Mouse (Mus musculus) embryonic facial prominence, embryonic 10.5 days (tissue): ENCODE data around the gene Hist1h3f. TPM values are rescaled to one million over a fixed set of nuclear protein-coding genes. Genes with fewer than 3 reads are reported as not detected.

Experiments used
- DNase-seq: peaks from one replicate; pipeline ENCODE4 v3.0.0-alpha.2; 2017; ENCODE audit warnings: low spot score
- H3K27ac ChIP-seq: fragments of 300-500 bp; sonication (generic); replicated peaks from 2 replicates; pipeline ENCODE4 v1.5.1; 2016; ENCODE audit warnings: mild to moderate bottlenecking
- H3K27me3 ChIP-seq: fragments of 300-500 bp; sonication (generic); replicated peaks from 2 replicates; pipeline ENCODE4 v1.6.1; 2016; ENCODE audit warnings: low read depth, mild to moderate bottlenecking; ENCODE audit not compliant: poor library complexity, severe bottlenecking
- H3K36me3 ChIP-seq: fragments of 300-500 bp; sonication (generic); replicated peaks from 2 replicates; pipeline ENCODE4 v1.6.1; 2016; ENCODE audit warnings: mild to moderate bottlenecking, moderate library complexity
- H3K4me1 ChIP-seq: fragments of 300-500 bp; sonication (generic); 2 replicates; pipeline ENCODE4 v1.6.1; 2016
- H3K4me3 ChIP-seq: fragments of 300-500 bp; sonication (generic); 2 replicates; pipeline ENCODE4 v1.5.1; 2016; ENCODE audit warnings: mild to moderate bottlenecking, moderate library complexity
- H3K9me3 ChIP-seq: fragments of 300-500 bp; sonication (generic); 2 replicates; pipeline ENCODE4 v1.6.1; 2016; ENCODE audit warnings: mild to moderate bottlenecking
- WGBS: fragments of 180-500 bp; shearing (Covaris S2); methylation state at CpG from one replicate; pipeline ENCODE4 v1.1.7; 2016; 5-methylcytosine and 5-hydroxymethylcytosine counted together
- polyA plus RNA-seq: library from polyadenylated mRNA; unstranded; fragments of >200 nt; fragmentation: Nextera tagmentation; extraction: Ambion mirVana; gene quantifications from 2 replicates; pipeline ENCODE4 v1.2.1, GENCODE M21; 2016

The Hist1h3f gene
- 0.97 and 1.2 TPM in 2 replicates for polyA plus RNA-seq

DNA sequence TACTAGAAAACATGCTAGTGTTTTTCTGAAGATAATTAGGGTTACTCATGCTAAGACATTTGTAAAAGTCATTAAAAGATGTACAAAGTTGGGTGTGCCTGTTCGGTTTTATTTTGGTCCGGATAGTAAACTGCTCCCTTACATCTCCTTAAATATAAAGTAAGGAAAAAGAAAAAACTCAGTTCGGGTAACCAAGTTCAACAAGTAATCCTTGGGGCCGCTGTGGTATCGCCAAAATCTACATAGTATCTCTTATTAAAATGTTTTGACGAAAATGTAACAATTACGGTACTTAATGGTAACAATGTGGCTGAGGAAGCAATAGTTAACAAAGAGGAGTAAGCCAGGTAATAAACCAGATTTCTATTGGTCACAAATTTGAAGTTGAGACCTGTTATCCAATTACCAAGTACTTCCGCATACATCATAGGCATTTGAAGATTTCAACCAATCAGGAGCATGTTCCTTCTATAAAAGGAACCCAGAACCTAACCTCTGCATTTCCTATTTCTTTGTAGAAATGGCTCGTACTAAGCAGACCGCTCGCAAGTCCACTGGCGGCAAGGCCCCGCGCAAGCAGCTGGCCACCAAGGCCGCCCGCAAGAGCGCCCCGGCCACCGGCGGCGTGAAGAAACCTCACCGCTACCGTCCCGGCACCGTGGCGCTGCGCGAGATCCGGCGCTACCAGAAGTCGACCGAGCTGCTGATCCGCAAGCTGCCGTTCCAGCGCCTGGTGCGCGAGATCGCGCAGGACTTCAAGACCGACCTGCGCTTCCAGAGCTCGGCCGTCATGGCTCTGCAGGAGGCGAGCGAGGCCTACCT, at the start of gene Hist1h3f:
Hist1h3f (plus strand) TSS at position 88 of the 822 bp plus-strand sequence.
- peaks cover 20% of the 10 kb centered on the region for H3K4me1 ChIP-seq
- no peaks in the 10 kb centered on the region for H3K27me3 ChIP-seq
- H3K4me3 ChIP-seq: peak within 1 kb of the TSS; percentile 62
- H3K27ac ChIP-seq: peak within 1 kb of the TSS; percentile 94
- under 1% methylated on average over 29 of the region's 45 CpGs for WGBS
- no peaks in the 10 kb centered on the region for H3K36me3 ChIP-seq
- no peaks in the 10 kb centered on the region for H3K9me3 ChIP-seq
- peak; percentile 62 for DNase-seq

DNA sequence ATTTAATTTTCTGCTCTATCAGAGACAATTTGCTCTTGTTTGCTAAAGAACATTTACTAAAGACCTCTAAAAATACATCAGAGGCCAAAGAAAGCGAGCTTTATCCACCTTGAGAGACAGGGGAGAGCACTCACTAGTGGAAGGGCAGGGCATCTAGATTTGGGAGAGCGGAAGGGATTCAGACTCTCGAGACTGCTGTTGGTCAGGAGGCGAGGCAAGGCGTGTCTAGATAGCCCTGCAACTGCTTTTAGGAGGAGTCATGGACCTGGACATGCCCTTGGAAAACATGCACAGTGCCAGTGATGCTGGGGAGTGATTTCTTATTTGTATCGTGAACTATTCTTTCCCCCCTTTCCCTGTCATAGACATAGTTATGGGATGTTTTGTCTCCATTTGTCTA, 48.3 kb upstream of the Hist1h3f start:
- DNase-seq: no peak
- WGBS: 73% methylated on average over 6 of the region's 6 CpGs
- H3K27me3 ChIP-seq: peaks cover 8% of the 10 kb centered on the region
- H3K9me3 ChIP-seq: no peaks in the 10 kb centered on the region
- no peaks in the 10 kb centered on the region for H3K36me3 ChIP-seq
- H3K4me1 ChIP-seq: peaks cover 32% of the 10 kb centered on the region
- H3K27ac ChIP-seq: no peak overlapping the region
- H3K4me3 ChIP-seq: no peak overlapping the region

DNA sequence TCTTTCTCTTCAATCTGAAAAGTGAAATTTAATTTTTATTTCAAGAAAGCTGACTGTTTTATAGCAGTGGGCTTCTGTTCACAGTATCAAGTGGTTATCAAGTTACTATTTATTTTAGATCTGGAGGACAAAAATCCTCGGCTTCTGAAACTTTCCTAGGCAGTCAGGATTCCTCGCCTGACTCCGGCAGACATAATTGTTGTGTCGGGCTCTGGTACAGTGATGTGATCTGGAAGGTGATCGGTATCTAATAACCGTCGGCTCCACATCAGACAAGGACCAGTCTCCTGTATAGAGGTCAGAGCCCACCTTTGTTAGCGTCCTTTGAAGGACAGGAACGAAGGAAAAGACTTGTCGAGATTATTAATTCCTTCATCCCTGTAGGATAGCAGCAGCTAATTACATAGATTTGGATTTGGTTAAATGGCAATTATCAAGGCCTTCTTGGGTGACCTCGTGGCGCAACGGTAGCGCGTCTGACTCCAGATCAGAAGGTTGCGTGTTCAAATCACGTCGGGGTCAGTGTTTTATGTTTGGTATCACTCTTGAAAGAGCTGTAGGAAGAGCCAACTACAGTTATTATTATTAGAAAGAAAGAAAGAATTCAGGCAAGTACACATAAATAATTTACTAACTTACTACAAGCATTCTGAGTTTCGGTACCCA, 46.1 kb upstream of the Hist1h3f start:
- peak; percentile 76 for DNase-seq
- WGBS: under 1% methylated on average over 19 of the region's 19 CpGs
- Histone ChIP-seq H3K4me1 (peaks cover 41% of the 10 kb centered on the region), H3K36me3 (no peaks in the 10 kb centered on the region), H3K4me3 (peak overlapping the region; percentile 56), H3K9me3 (no peaks in the 10 kb centered on the region), H3K27ac (no peak overlapping the region), H3K27me3 (peaks cover 2% of the 10 kb centered on the region)

DNA sequence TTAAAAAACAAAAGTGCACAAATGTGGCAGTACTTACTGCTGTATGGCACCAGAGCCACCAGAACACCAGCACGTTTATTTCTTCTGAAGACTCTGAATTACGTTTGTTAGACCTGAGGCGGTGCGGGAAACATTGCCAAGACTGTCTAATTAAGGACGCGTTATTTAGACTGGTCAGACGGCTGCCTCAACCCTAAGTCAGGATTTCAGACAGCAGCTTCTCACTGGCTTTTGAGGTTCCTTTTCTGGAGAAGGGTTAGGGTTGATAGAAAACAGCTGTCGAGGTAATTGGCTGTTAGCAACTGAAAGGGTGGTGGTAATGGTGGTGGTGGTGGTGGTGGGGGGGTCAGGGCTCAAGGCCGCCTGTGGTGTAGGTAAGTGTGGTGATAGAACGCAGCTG, 45.2 kb upstream of the Hist1h3f start:
- Histone ChIP-seq H3K4me1 (peaks cover 45% of the 10 kb centered on the region), H3K9me3 (no peaks in the 10 kb centered on the region), H3K4me3 (peak overlapping the region; percentile 56), H3K36me3 (no peaks in the 10 kb centered on the region), H3K27ac (peak overlapping the region; percentile 44), H3K27me3 (no peaks in the 10 kb centered on the region)
- 3% methylated on average over 10 of the region's 10 CpGs for WGBS
- DNase-seq: peak; percentile 68

DNA sequence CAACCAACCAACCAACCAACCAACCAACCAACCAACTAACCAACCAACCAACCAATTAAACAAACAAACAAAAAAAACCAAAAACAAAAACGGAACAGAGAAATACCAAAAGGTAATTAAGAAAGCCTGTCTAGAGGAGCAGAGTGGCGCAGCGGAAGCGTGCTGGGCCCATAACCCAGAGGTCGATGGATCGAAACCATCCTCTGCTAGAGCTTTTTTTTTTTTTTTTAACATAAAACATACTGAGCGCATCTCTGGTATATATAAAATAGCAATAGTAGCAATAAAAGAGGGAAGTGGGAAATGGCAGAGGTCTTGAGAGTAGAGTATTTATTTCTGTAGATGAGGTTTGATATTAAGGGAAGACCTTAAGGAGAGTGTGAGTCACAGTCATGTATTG, 43.9 kb upstream of the Hist1h3f start:
- WGBS: 2% methylated on average over 7 of the region's 7 CpGs
- H3K4me3 ChIP-seq: peak overlapping the region; percentile 56
- peak; percentile 19 for DNase-seq
- no peak overlapping the region for H3K27ac ChIP-seq
- H3K36me3 ChIP-seq: no peaks in the 10 kb centered on the region
- no peaks in the 10 kb centered on the region for H3K27me3 ChIP-seq
- H3K4me1 ChIP-seq: peaks cover 53% of the 10 kb centered on the region
- no peaks in the 10 kb centered on the region for H3K9me3 ChIP-seq

DNA sequence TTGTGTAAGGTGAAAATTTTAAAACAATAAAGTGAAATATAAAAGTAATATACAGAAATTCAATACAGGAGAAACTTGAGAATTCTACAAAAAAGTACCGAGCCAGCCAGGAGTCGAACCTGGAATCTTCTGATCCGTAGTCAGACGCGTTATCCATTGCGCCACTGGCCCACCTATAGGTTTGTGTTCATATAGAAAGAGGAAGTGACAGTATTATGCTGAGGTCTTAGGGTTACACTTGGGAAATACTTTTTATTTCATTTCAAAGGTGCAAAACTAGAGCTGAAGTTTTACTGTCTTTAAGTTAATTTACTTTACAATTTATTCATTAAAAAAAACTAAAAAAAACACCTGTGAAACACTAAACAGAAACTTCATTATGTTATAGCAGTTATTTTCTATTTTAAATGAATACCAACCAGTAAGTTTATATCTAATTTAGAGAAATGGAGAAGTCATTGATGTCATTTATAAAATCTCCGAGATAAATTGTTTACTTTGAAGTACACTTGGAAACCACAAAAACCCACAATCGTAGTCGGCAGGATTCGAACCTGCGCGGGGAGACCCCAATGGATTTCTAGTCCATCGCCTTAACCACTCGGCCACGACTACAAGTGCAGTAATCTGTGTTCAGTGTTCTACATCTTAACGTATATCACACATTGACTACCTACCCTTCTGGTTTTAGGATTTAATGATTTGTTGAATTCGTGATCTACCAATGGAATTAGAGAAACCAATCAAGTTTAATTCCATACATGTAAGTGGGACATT, 43.2 kb upstream of the Hist1h3f start:
- Histone ChIP-seq H3K36me3 (no peaks in the 10 kb centered on the region), H3K4me3 (peak overlapping the region; percentile 56), H3K27me3 (no peaks in the 10 kb centered on the region), H3K9me3 (no peaks in the 10 kb centered on the region), H3K4me1 (peaks cover 60% of the 10 kb centered on the region), H3K27ac (no peak overlapping the region)
- DNase-seq: peak; percentile 87
- under 1% methylated on average over 17 of the region's 17 CpGs for WGBS

DNA sequence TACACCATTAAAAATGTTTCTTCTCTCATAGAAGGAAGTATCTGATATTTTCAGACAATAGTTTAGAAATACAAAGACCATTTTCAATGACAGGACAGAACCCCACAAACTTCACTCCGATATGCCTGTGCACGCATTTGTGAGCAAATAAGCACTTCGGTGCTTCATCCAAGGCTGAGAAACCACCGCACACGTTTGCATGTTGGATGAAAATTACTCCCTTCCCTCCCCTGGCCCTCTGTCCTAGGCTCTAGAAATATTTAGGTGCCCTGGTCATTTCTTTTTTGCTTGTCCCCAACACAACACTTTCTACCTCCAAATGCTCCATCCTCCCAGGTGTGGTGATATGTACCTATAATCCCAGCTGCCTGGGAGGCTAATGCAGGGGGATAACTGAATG, 42.3 kb upstream of the Hist1h3f start:
- WGBS: 22% methylated on average over 5 of the region's 5 CpGs
- H3K36me3 ChIP-seq: no peaks in the 10 kb centered on the region
- no peaks in the 10 kb centered on the region for H3K27me3 ChIP-seq
- no peaks in the 10 kb centered on the region for H3K9me3 ChIP-seq
- peak overlapping the region; percentile 52 for H3K4me3 ChIP-seq
- peaks cover 66% of the 10 kb centered on the region for H3K4me1 ChIP-seq
- no peak for DNase-seq
- no peak overlapping the region for H3K27ac ChIP-seq

DNA sequence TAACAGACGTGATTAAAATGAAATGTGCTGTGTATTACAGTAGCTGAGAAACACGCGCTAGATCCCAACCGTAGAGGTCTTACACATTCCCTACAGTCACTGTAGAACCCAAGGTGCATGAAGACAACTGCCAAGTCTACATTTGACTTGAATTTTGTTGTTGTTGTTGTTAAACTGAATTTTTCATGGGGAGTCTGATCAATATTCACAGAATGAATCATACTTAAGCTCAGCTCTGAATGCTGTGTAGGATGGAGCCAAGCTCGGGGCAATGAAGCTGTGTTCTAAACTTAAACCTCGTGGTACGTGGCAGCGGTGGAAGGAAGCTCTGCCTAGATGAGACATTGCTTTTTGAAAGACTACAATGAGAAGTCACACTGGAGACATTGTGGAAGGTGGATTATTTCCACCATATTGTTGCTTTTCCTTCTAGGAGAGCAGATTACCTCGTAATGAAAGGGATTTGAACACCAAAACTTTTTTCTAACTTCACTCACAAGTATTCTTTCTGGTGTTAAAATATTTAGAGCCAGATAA, 41.8 kb upstream of the Hist1h3f start:
- Histone ChIP-seq H3K27ac (no peak overlapping the region), H3K36me3 (no peaks in the 10 kb centered on the region), H3K4me1 (peaks cover 65% of the 10 kb centered on the region), H3K4me3 (peak overlapping the region; percentile 52), H3K27me3 (no peaks in the 10 kb centered on the region), H3K9me3 (no peaks in the 10 kb centered on the region)
- no peak for DNase-seq
- 30% methylated on average over 9 of the region's 9 CpGs for WGBS

DNA sequence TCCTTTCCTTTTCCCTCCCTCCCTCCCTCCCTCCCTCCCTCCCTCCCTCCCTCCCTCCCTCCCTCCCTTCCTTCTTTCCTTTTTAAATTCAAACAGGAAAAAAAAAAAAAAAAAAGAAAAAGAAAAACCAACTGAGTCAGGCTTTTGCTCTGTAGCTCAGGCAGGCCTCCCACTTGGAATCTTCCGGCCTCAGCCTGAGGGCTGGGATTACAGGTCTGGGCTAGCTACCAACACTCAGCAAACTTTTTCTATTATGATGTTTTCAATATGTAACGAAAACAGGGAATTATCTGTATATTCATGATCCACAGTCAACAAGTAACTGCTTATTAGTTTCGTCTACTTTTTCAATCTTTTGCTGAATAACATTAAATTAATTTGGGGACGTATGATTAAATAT, 40.9 kb upstream of the Hist1h3f start:
- H3K27me3 ChIP-seq: no peaks in the 10 kb centered on the region
- no peaks in the 10 kb centered on the region for H3K9me3 ChIP-seq
- DNase-seq: no peak
- 24% methylated on average over 4 of the region's 4 CpGs for WGBS
- H3K4me3 ChIP-seq: no peak overlapping the region
- H3K27ac ChIP-seq: no peak overlapping the region
- peaks cover 61% of the 10 kb centered on the region for H3K4me1 ChIP-seq
- no peaks in the 10 kb centered on the region for H3K36me3 ChIP-seq

DNA sequence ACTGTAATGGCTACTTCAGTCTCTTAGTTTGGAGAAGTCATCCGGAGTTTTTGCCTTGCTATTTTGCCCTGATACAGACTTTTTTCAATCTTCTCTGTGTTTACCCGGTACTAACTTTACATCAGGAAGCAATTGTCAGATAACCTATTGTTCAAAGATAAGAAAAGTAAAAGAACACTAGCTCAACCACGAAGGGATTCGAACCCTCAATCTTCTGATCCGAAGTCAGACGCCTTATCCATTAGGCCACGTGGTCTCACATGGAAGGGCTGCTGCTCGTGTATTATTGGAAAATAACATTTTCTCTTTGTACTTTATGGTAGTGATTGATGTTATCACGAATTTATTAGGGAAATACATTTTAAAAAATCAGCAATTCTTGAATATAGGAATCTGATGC, 40.1 kb upstream of the Hist1h3f start:
- peak overlapping the region; percentile 43 for H3K4me3 ChIP-seq

DNA sequence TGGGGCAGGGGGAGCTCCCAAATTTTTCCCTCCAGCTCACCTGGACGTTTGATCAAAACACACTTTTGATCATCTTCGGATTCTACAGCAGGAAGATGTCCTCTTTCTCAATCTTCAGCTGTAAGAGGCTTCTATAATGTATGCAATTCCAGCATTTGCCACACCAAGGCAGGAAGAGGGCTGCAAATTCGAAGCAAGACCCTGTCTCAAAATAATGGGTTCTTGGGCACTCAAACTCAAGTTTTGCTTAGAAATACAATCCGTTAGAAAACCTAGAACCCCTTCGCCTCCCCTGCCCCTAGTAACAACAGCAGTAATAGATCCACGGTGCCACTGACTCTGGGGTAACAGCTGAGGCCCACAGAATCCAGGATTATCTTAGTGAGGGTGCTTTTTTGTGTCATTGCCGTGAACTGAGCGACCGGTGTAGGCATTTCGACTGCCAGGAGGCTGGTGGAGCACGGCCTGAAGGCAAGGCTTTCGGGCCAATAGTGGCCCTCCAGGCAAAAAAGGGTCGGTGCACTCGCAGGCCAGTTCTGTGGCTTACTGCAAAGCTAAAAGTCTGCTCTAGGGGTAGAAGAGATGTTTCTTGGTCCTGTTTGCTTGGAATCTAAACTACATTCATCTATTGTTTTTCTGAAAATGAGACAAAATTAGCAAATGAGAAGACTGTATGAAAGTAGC, 38.0 kb upstream of the Hist1h3f start:
- Histone ChIP-seq H3K4me3 (peak overlapping the region; percentile 60), H3K9me3 (no peaks in the 10 kb centered on the region), H3K4me1 (peaks cover 57% of the 10 kb centered on the region), H3K27me3 (no peaks in the 10 kb centered on the region), H3K27ac (peak overlapping the region; percentile 70), H3K36me3 (no peaks in the 10 kb centered on the region)
- WGBS: 3% methylated on average over 14 of the region's 14 CpGs
- DNase-seq: peak; percentile 59

More for the DNA sequence above, 40.1 kb upstream of the Hist1h3f start:
- H3K4me1 ChIP-seq: peaks cover 52% of the 10 kb centered on the region
- H3K36me3 ChIP-seq: no peaks in the 10 kb centered on the region
- no peaks in the 10 kb centered on the region for H3K27me3 ChIP-seq
- no peaks in the 10 kb centered on the region for H3K9me3 ChIP-seq
- WGBS: under 1% methylated on average over 9 of the region's 9 CpGs
- peak; percentile 67 for DNase-seq
- no peak overlapping the region for H3K27ac ChIP-seq

DNA sequence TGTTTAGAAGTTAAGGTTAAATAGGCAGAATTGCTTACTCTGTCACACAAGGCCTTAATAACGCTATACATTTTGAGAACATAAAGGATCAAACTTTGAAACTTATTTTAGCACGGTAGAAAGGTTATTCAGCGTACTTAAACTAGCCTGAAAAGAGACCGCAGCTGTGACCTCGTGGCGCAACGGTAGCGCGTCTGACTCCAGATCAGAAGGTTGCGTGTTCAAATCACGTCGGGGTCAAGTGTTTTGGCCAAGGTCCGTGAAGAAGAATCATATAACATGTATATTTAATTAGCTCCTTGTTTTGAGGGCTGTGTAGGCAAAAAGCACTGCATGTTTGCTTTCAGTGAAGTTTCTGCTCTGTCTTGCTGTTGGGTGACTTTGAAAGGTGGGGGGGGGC, 37.5 kb upstream of the Hist1h3f start:
- Histone ChIP-seq H3K27me3 (no peaks in the 10 kb centered on the region), H3K4me1 (peaks cover 57% of the 10 kb centered on the region), H3K9me3 (no peaks in the 10 kb centered on the region), H3K27ac (no peak overlapping the region), H3K36me3 (no peaks in the 10 kb centered on the region), H3K4me3 (peak overlapping the region; percentile 60)
- WGBS: under 1% methylated on average over 13 of the region's 13 CpGs
- DNase-seq: peak; percentile 77
